Comparison of ENCODE assay signal across 9 mouse cellular contexts in the genomic region with DNA sequence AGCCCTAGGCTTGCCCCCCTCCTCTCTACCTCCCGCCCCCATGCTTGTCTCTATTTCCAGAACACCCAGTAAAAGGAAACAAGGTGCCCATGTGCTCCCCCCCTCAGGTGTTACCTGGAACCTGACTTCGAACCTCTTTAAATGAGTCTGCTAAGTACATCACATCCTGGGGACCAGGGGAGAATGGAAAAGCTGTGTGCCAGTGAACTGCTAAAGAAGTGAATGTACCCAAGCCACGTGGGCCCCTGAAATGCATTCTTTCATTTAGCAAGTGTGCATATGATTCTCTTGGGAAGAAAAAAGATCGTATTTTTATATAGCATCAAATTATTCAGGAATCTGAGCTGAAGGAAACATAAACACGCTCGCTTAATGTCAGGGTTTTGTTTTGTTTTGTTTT. TPM values are rescaled to one million over a fixed set of nuclear protein-coding genes. Genes with fewer than 3 reads are reported as not detected.
A peak's percentile ranks its signal among the peaks of the same experiment; 100 is the strongest.
DNase-seq lines count a peak whose midpoint lies in the region; ATAC-seq lines count a peak whose summit lies in the region.
"Had no signal": no experiment of that assay in that cellular context is flagged by ENCODE, and none has a peak within 500 bp of the region (broad histone marks: within the 10 kb centered on the region; RNA-seq: fewer than 3 reads in every experiment).

No protein-coding gene starts in this region.

- DNase-seq in kidney, postnatal 36 days = peak; percentile 26 to 27
- no peak for DNase-seq in kidney, postnatal 10 days
- no peak for DNase-seq in gastrocnemius, postnatal 10 days
- no peak for DNase-seq in urinary bladder, postnatal 10 days (ENCODE audit: low spot score)

- peak overlapping the region; percentile 56 for H3K4me2 ChIP-seq in embryonic facial prominence, embryonic 15.5 days (replicated peaks)
- peak overlapping the region; percentile 48 for H3K4me2 ChIP-seq in hindbrain, embryonic 15.5 days
- H3K4me2 ChIP-seq in midbrain, embryonic 15.5 days = peak overlapping the region; percentile 39

- no peaks in the 10 kb centered on the region for H3K9me3 ChIP-seq in embryonic facial prominence, embryonic 15.5 days (replicated peaks)
- no peaks in the 10 kb centered on the region for H3K9me3 ChIP-seq in hindbrain, embryonic 15.5 days
- no peaks in the 10 kb centered on the region for H3K9me3 ChIP-seq in midbrain, embryonic 15.5 days

- WGBS in embryonic facial prominence, embryonic 15.5 days = 26% methylated on average over 6 of the region's 6 CpGs
- 22% methylated on average over 6 of the region's 6 CpGs for WGBS in hindbrain, embryonic 15.5 days
- 25% methylated on average over 6 of the region's 6 CpGs for WGBS in midbrain, embryonic 15.5 days

- no peaks in the 10 kb centered on the region for H3K27me3 ChIP-seq in embryonic facial prominence, embryonic 15.5 days
- no peaks in the 10 kb centered on the region for H3K27me3 ChIP-seq in hindbrain, embryonic 15.5 days
- no peaks in the 10 kb centered on the region for H3K27me3 ChIP-seq in midbrain, embryonic 15.5 days (replicated peaks)

- H3K9ac ChIP-seq in embryonic facial prominence, embryonic 15.5 days = no peak overlapping the region
- H3K9ac ChIP-seq in hindbrain, embryonic 15.5 days = no peak overlapping the region
- H3K9ac ChIP-seq in midbrain, embryonic 15.5 days = no peak overlapping the region

- H3K4me3 ChIP-seq in embryonic facial prominence, embryonic 15.5 days (replicated peaks) = peak overlapping the region; percentile 31
- H3K4me3 ChIP-seq in hindbrain, embryonic 15.5 days = peak overlapping the region; percentile 21; the same call in 1 of the 2 replicates
- peak overlapping the region; percentile 18; the same call in 1 of the 2 replicates for H3K4me3 ChIP-seq in midbrain, embryonic 15.5 days

- H3K36me3 ChIP-seq in embryonic facial prominence, embryonic 15.5 days = no peaks in the 10 kb centered on the region
- no peaks in the 10 kb centered on the region for H3K36me3 ChIP-seq in hindbrain, embryonic 15.5 days
- no peaks in the 10 kb centered on the region for H3K36me3 ChIP-seq in midbrain, embryonic 15.5 days (replicated peaks)

- peaks cover 13% of the 10 kb centered on the region for H3K4me1 ChIP-seq in embryonic facial prominence, embryonic 15.5 days
- peaks cover 25% of the 10 kb centered on the region for H3K4me1 ChIP-seq in hindbrain, embryonic 15.5 days (replicated peaks)
- H3K4me1 ChIP-seq in midbrain, embryonic 15.5 days = peaks cover 35% of the 10 kb centered on the region

- peak overlapping the region; percentile 66 for H3K27ac ChIP-seq in embryonic facial prominence, embryonic 15.5 days (replicated peaks)
- peak overlapping the region; percentile 80 for H3K27ac ChIP-seq in hindbrain, embryonic 15.5 days (replicated peaks)
- peak overlapping the region; percentile 84 for H3K27ac ChIP-seq in midbrain, embryonic 15.5 days

- ATAC-seq in embryonic facial prominence, embryonic 15.5 days (ENCODE audit: insufficient number of reproducible peaks, low FRiP score, low TSS enrichment, low read depth) = no peak
- no peak for ATAC-seq in hindbrain, embryonic 15.5 days (ENCODE audit: low FRiP score, low read depth)
- ATAC-seq in midbrain, embryonic 15.5 days (replicated peaks) = no peak
- ATAC-seq in megakaryocyte-erythroid progenitor cell, adult 5-6 weeks (replicated peaks; ENCODE audit: low FRiP score, low TSS enrichment, poor library complexity, severe bottlenecking) = no peak

RNA-seq across cellular contexts. Expression of a gene that starts 3.8 kb away (rescaled TPM):
- polyA plus RNA-seq in embryonic facial prominence, embryonic 15.5 days (2015; fragmentation: Nextera tagmentation; extraction: Ambion mirVana) = 0.18 TPM in 1 of 2 replicates, not detected in the other
- 0.10 and 0.19 TPM in 2 replicates for polyA plus RNA-seq in hindbrain, embryonic 15.5 days (2015; fragmentation: Nextera tagmentation; extraction: Ambion mirVana)
- polyA plus RNA-seq in midbrain, embryonic 15.5 days (2015; fragmentation: Nextera tagmentation; extraction: Ambion mirVana) = 0.14 and 0.37 TPM in 2 replicates
- not detected in 2 replicates for total RNA-seq in megakaryocyte-erythroid progenitor cell, adult 5-6 weeks (2014; fragmentation: Nextera tagmentation)
- not detected in 2 replicates for total RNA-seq in megakaryocyte-erythroid progenitor cell, adult 5-6 weeks (2017)
- under 1 TPM; 0.20 to 0.56 TPM for total RNA-seq in gastrocnemius, postnatal 10 days (2021)
- total RNA-seq: neutrophil, adult 5-6 weeks had no signal

RNA-seq across cellular contexts. Expression of a gene that starts 44.1 kb away (rescaled TPM):
- 19.0 and 19.6 TPM in 2 replicates for polyA plus RNA-seq in embryonic facial prominence, embryonic 15.5 days (2015; fragmentation: Nextera tagmentation; extraction: Ambion mirVana)
- polyA plus RNA-seq in hindbrain, embryonic 15.5 days (2015; fragmentation: Nextera tagmentation; extraction: Ambion mirVana) = 16.2 and 16.4 TPM in 2 replicates
- 18.9 and 19.9 TPM in 2 replicates for polyA plus RNA-seq in midbrain, embryonic 15.5 days (2015; fragmentation: Nextera tagmentation; extraction: Ambion mirVana)
- total RNA-seq in megakaryocyte-erythroid progenitor cell, adult 5-6 weeks (2014; fragmentation: Nextera tagmentation) = 10.9 and 13.7 TPM in 2 replicates
- 10.3 and 16.8 TPM in 2 replicates for total RNA-seq in megakaryocyte-erythroid progenitor cell, adult 5-6 weeks (2017)
- 10 to 100 TPM in 1 of 2 experiments, 1 to 10 TPM in 1; 7.4 to 10.0 TPM for total RNA-seq in gastrocnemius, postnatal 10 days (2021)

RNA-seq across cellular contexts. Expression of a gene that starts 44.2 kb away (rescaled TPM):
- 25.4 and 26.4 TPM in 2 replicates for polyA plus RNA-seq in embryonic facial prominence, embryonic 15.5 days (2015; fragmentation: Nextera tagmentation; extraction: Ambion mirVana)
- polyA plus RNA-seq in hindbrain, embryonic 15.5 days (2015; fragmentation: Nextera tagmentation; extraction: Ambion mirVana) = 28.1 and 28.7 TPM in 2 replicates
- 32.0 and 32.4 TPM in 2 replicates for polyA plus RNA-seq in midbrain, embryonic 15.5 days (2015; fragmentation: Nextera tagmentation; extraction: Ambion mirVana)
- total RNA-seq in megakaryocyte-erythroid progenitor cell, adult 5-6 weeks (2014; fragmentation: Nextera tagmentation) = 17.5 and 19.5 TPM in 2 replicates
- 26.4 and 29.9 TPM in 2 replicates for total RNA-seq in megakaryocyte-erythroid progenitor cell, adult 5-6 weeks (2017)
- total RNA-seq in gastrocnemius, postnatal 10 days (2021) = 1 to 10 TPM; 8.1 to 9.4 TPM

Comparison
In these comparisons a context has a peak if more than half of its experiments do, and no peak if none do; other contexts are left out.
1. DNase-seq: peak in kidney, postnatal 36 days (2 of 2); none in kidney, postnatal 10 days (single experiment), gastrocnemius, postnatal 10 days (single experiment) and urinary bladder, postnatal 10 days (single experiment).
2. Peak in every context shown above with its lines, with median percentiles within 50 percentile points of each other: H3K27ac ChIP-seq, H3K4me2 ChIP-seq and H3K4me3 ChIP-seq.